Mouse (Mus musculus) hindbrain, embryonic 15.5 days (tissue): ENCODE data around the gene Aatk. TPM values are rescaled to one million over a fixed set of nuclear protein-coding genes. Genes with fewer than 3 reads are reported as not detected.

Experiments
- ATAC-seq: fragments of 200-750 bp; cut with Nextera tagmentation; 2 replicates; pipeline ENCODE4 v1.8.0; 2017; ENCODE audit warnings: low read depth, moderate number of reproducible peaks, moderate TSS enrichment; ENCODE audit not compliant: low FRiP score
- H3K27ac ChIP-seq: fragments of 300-500 bp; sonication (generic); replicated peaks from 2 replicates; pipeline ENCODE4 v1.5.1; 2015; ENCODE audit warnings: mild to moderate bottlenecking, inconsistent platforms
- H3K27me3 ChIP-seq: fragments of 300-500 bp; sonication (generic); 2 replicates; pipeline ENCODE4 v1.6.1; 2015; ENCODE audit warnings: control low read depth, inconsistent platforms
- H3K36me3 ChIP-seq: fragments of 300-500 bp; sonication (generic); 2 replicates; pipeline ENCODE4 v1.6.1; 2015; ENCODE audit warnings: control low read depth, inconsistent platforms
- H3K4me1 ChIP-seq: fragments of 300-500 bp; sonication (generic); replicated peaks from 2 replicates; pipeline ENCODE4 v1.6.1; 2015; ENCODE audit warnings: control low read depth, inconsistent platforms
- H3K4me2 ChIP-seq: fragments of 300-500 bp; sonication (generic); 2 replicates; pipeline ENCODE4 v1.6.1; 2015; ENCODE audit warnings: moderate library complexity, mild to moderate bottlenecking, inconsistent platforms
- H3K4me3 ChIP-seq: fragments of 300-500 bp; sonication (generic); 2 replicates; pipeline ENCODE4 v1.5.1; 2015; ENCODE audit warnings: mild to moderate bottlenecking, inconsistent platforms
- H3K9ac ChIP-seq: fragments of 300-500 bp; sonication (generic); 2 replicates; pipeline ENCODE4 v1.6.1; 2015; ENCODE audit warnings: inconsistent platforms
- H3K9me3 ChIP-seq: fragments of 300-500 bp; sonication (generic); 2 replicates; pipeline ENCODE4 v1.6.1; 2016; ENCODE audit warnings: control low read depth, inconsistent platforms
- WGBS: fragments of 180-500 bp; shearing (Covaris S2); methylation state at CpG from one replicate; pipeline ENCODE4 v1.1.7; 2015; 5-methylcytosine and 5-hydroxymethylcytosine counted together
- polyA plus RNA-seq: library from polyadenylated mRNA; unstranded; fragments of >200 nt; fragmentation: Nextera tagmentation; extraction: Ambion mirVana; gene quantifications from 2 replicates; pipeline ENCODE4 v1.2.1, GENCODE M21; 2015

Aatk gene
- polyA plus RNA-seq, 1 experiment from 2014 or later, result 47.5 TPM

DNA sequence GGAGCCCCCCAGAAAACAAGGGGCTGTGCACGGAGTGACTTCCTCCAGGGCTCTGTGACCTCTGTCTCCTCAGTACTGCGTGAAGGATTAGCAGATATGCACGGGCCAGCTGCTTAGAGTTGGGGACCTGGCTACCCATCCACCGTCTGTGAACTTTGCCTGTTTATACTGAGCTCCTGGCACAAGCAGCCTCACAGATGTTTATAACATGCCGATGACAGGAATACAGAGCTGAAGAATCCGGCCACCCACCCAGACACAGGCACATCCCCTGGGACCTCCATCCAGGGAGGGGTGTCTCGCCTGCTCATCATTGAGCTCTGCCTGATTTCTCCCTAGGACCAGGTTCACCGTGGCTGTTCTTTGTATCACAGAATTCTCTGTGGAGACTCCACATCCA lies 14.9 kb downstream of the Aatk start:
- 61% methylated on average over 8 of the region's 8 CpGs for WGBS
- Histone ChIP-seq H3K9ac (no peak overlapping the region), H3K4me1 (peaks cover 20% of the 10 kb centered on the region; the same call in 1 of the 2 replicates), H3K4me3 (no peak overlapping the region), H3K36me3 (no peaks in the 10 kb centered on the region), H3K27me3 (no peaks in the 10 kb centered on the region), H3K9me3 (no peaks in the 10 kb centered on the region), H3K4me2 (no peak overlapping the region), H3K27ac (no peak overlapping the region)
- no peak for ATAC-seq

GRCm38 (mm10) chr11:120030145-120030901 lies 16.6 kb downstream of the Aatk start:
- Histone ChIP-seq H3K4me1 (peaks cover 20% of the 10 kb centered on the region; the same call in 1 of the 2 replicates), H3K4me2 (no peak overlapping the region), H3K9ac (no peak overlapping the region), H3K27me3 (no peaks in the 10 kb centered on the region), H3K36me3 (no peaks in the 10 kb centered on the region), H3K9me3 (no peaks in the 10 kb centered on the region), H3K27ac (no peak overlapping the region), H3K4me3 (no peak overlapping the region)
- 33% methylated on average over 10 of the region's 10 CpGs for WGBS
- ATAC-seq, result peak; percentile 40; the same call in 1 of the 2 replicates

GRCm38 (mm10) chr11:120029431-120030144 lies 17.4 kb downstream of the Aatk start:
- peak; percentile 13; the same call in 1 of the 2 replicates for ATAC-seq
- no peaks in the 10 kb centered on the region for H3K9me3 ChIP-seq
- H3K27ac ChIP-seq, result no peak overlapping the region
- no peak overlapping the region for H3K4me3 ChIP-seq
- no peaks in the 10 kb centered on the region for H3K36me3 ChIP-seq
- WGBS, result 43% methylated on average over 9 of the region's 9 CpGs
- H3K4me2 ChIP-seq, result no peak overlapping the region
- no peaks in the 10 kb centered on the region for H3K27me3 ChIP-seq
- H3K9ac ChIP-seq, result no peak overlapping the region
- peaks cover 20% of the 10 kb centered on the region; the same call in 1 of the 2 replicates for H3K4me1 ChIP-seq

- Histone ChIP-seq H3K4me1 (peaks cover 26% of the 10 kb centered on the region), H3K36me3 (no peaks in the 10 kb centered on the region), H3K4me2 (no peak overlapping the region), H3K27ac (no peak overlapping the region), H3K9me3 (no peaks in the 10 kb centered on the region), H3K9ac (no peak overlapping the region), H3K27me3 (no peaks in the 10 kb centered on the region), H3K4me3 (no peak overlapping the region)
- ATAC-seq, result no peak
- WGBS, result 56% methylated on average over 18 of the region's 18 CpGs
Measured at GRCm38 (mm10) chr11:120028319-120029092, 18.5 kb downstream of the Aatk start.

GRCm38 (mm10) chr11:120026941-120027340 lies 20.0 kb downstream of the Aatk start:
- Histone ChIP-seq H3K27me3 (no peaks in the 10 kb centered on the region), H3K4me1 (peaks cover 29% of the 10 kb centered on the region), H3K27ac (no peak overlapping the region), H3K36me3 (no peaks in the 10 kb centered on the region), H3K4me3 (no peak overlapping the region), H3K9me3 (no peaks in the 10 kb centered on the region), H3K4me2 (no peak overlapping the region), H3K9ac (no peak overlapping the region)
- WGBS, result 81% methylated on average over 3 of the region's 3 CpGs
- ATAC-seq, result no peak

- Histone ChIP-seq H3K27me3 (no peaks in the 10 kb centered on the region), H3K9ac (peak overlapping the region; percentile 1; the same call in 1 of the 2 replicates), H3K4me3 (no peak overlapping the region), H3K27ac (peak overlapping the region; percentile 62), H3K9me3 (no peaks in the 10 kb centered on the region), H3K4me1 (peaks cover 36% of the 10 kb centered on the region), H3K4me2 (no peak overlapping the region), H3K36me3 (no peaks in the 10 kb centered on the region)
- 32% methylated on average over 12 of the region's 12 CpGs for WGBS
- ATAC-seq, result peak; percentile 64
Measured at GRCm38 (mm10) chr11:120022841-120023240, 24.1 kb downstream of the Aatk start.

- 43% methylated on average over 8 of the region's 8 CpGs for WGBS
- Histone ChIP-seq H3K4me2 (no peak overlapping the region), H3K4me1 (peaks cover 36% of the 10 kb centered on the region), H3K9me3 (no peaks in the 10 kb centered on the region), H3K27me3 (no peaks in the 10 kb centered on the region), H3K4me3 (no peak overlapping the region), H3K9ac (no peak overlapping the region), H3K27ac (peak overlapping the region; percentile 62; the same call in 1 of the 2 replicates), H3K36me3 (no peaks in the 10 kb centered on the region)
- no peak for ATAC-seq
Measured at GRCm38 (mm10) chr11:120022216-120022615, 24.8 kb downstream of the Aatk start.

- WGBS, result 82% methylated on average over 16 of the region's 16 CpGs
- no peak overlapping the region for H3K4me2 ChIP-seq
- no peaks in the 10 kb centered on the region for H3K9me3 ChIP-seq
- no peak overlapping the region for H3K9ac ChIP-seq
- peaks cover 36% of the 10 kb centered on the region for H3K4me1 ChIP-seq
- H3K27me3 ChIP-seq, result no peaks in the 10 kb centered on the region
- no peaks in the 10 kb centered on the region for H3K36me3 ChIP-seq
- H3K4me3 ChIP-seq, result no peak overlapping the region
- ATAC-seq, result no peak
- H3K27ac ChIP-seq, result no peak overlapping the region
Measured at GRCm38 (mm10) chr11:120021367-120021766, 25.6 kb downstream of the Aatk start.

GRCm38 (mm10) chr11:120019542-120020440 lies 27.2 kb downstream of the Aatk start:
- Histone ChIP-seq H3K4me1 (peaks cover 36% of the 10 kb centered on the region), H3K27me3 (no peaks in the 10 kb centered on the region), H3K9me3 (no peaks in the 10 kb centered on the region), H3K36me3 (peaks cover 6% of the 10 kb centered on the region; the same call in 1 of the 2 replicates), H3K4me2 (no peak overlapping the region), H3K27ac (no peak overlapping the region), H3K9ac (no peak overlapping the region), H3K4me3 (no peak overlapping the region)
- 43% methylated on average over 23 of the region's 23 CpGs for WGBS
- ATAC-seq, result no peak

GRCm38 (mm10) chr11:120017011-120017410 lies 30.0 kb downstream of the Aatk start:
- no peak overlapping the region for H3K9ac ChIP-seq
- H3K36me3 ChIP-seq, result peaks cover 8% of the 10 kb centered on the region; the same call in 1 of the 2 replicates
- H3K27me3 ChIP-seq, result no peaks in the 10 kb centered on the region
- 74% methylated on average over 8 of the region's 8 CpGs for WGBS
- peaks cover 26% of the 10 kb centered on the region for H3K4me1 ChIP-seq
- no peak for ATAC-seq
- H3K4me3 ChIP-seq, result no peak overlapping the region
- H3K9me3 ChIP-seq, result no peaks in the 10 kb centered on the region
- H3K27ac ChIP-seq, result 0 out of 2 replicates have a peak overlapping the region, but pooled peaks have one; percentile 14
- no peak overlapping the region for H3K4me2 ChIP-seq

- no peak for ATAC-seq
- H3K27me3 ChIP-seq, result no peaks in the 10 kb centered on the region
- H3K4me1 ChIP-seq, result peaks cover 23% of the 10 kb centered on the region
- H3K36me3 ChIP-seq, result peaks cover 17% of the 10 kb centered on the region; the same call in 1 of the 2 replicates
- H3K4me2 ChIP-seq, result no peak overlapping the region
- H3K9me3 ChIP-seq, result no peaks in the 10 kb centered on the region
- no peak overlapping the region for H3K9ac ChIP-seq
- no peak overlapping the region for H3K4me3 ChIP-seq
- WGBS, result 85% methylated on average over 4 of the region's 4 CpGs
- H3K27ac ChIP-seq, result no peak overlapping the region
Measured at GRCm38 (mm10) chr11:120014758-120015157, 32.2 kb downstream of the Aatk start.
